Mouse (Mus musculus) adrenal gland, adult (tissue): ENCODE results near the gene Slc35g3.
"Not testable (repeated sequence)": the region's sequence is repeated elsewhere in the genome, so short reads cannot be mapped to it uniquely, and the experiment has no call there.

Experiments used
- DNase-seq, 2 experiments: peaks; one replicate each; pipeline ENCODE4 v3.0.0; 2022 to 2023; ENCODE audit warnings: low spot score in 1 of 2; ENCODE audit not compliant: inconsistent age in 2 of 2

The Slc35g3 gene

GRCm38 (mm10) chr11:69757303-69758089, 4.3 kb downstream of the Slc35g3 start:
- DNase-seq, result peak in 1 of 2 experiments; percentile 42

- peak in 1 of 2 experiments; percentile 83 for DNase-seq
Observed at GRCm38 (mm10) chr11:69754701-69755100, 7.1 kb downstream of the Slc35g3 start.

- peak in 1 of 2 experiments; percentile 47 for DNase-seq
Observed at GRCm38 (mm10) chr11:69754233-69754632, 7.5 kb downstream of the Slc35g3 start.

- peak; percentile 60 to 84 for DNase-seq
Observed at GRCm38 (mm10) chr11:69752686-69753085, 9.1 kb downstream of the Slc35g3 start.

GRCm38 (mm10) chr11:69751635-69752034, 10.1 kb downstream of the Slc35g3 start:
- DNase-seq, result peak in 1 of 2 experiments; percentile 38

GRCm38 (mm10) chr11:69731408-69731807, 30.4 kb downstream of the Slc35g3 start:
- DNase-seq, result not testable (repeated sequence)

- DNase-seq, result peak; percentile 64 to 86
Observed at GRCm38 (mm10) chr11:69729063-69729462, 32.7 kb downstream of the Slc35g3 start.

GRCm38 (mm10) chr11:69725951-69726350, 35.8 kb downstream of the Slc35g3 start:
- no peak for DNase-seq

GRCm38 (mm10) chr11:69723074-69723473, 38.7 kb downstream of the Slc35g3 start:
- DNase-seq, result no peak

- peak in 1 of 2 experiments; percentile 78 for DNase-seq
Observed at GRCm38 (mm10) chr11:69720852-69721251, 40.9 kb downstream of the Slc35g3 start.

- DNase-seq, result no peak
Observed at GRCm38 (mm10) chr11:69719423-69719822, 42.3 kb downstream of the Slc35g3 start.

- DNase-seq, result no peak
Observed at GRCm38 (mm10) chr11:69718661-69719060, 43.1 kb downstream of the Slc35g3 start.

- peak in 1 of 2 experiments; percentile 43 for DNase-seq
Observed at GRCm38 (mm10) chr11:69716953-69717352, 44.8 kb downstream of the Slc35g3 start.

- DNase-seq, result peak; percentile 77 to 89
Observed at GRCm38 (mm10) chr11:69715929-69716328, 45.8 kb downstream of the Slc35g3 start.

- peak; percentile 70 to 87 for DNase-seq
Observed at GRCm38 (mm10) chr11:69715482-69715881, 46.3 kb downstream of the Slc35g3 start.

GRCm38 (mm10) chr11:69714636-69715329, 47.0 kb downstream of the Slc35g3 start:
- DNase-seq, result peak in 1 of 2 experiments; percentile 46

- no peak for DNase-seq
Observed at GRCm38 (mm10) chr11:69712954-69713672, 48.7 kb downstream of the Slc35g3 start.

GRCm38 (mm10) chr11:69711082-69711481, 50.7 kb downstream of the Slc35g3 start:
- no peak for DNase-seq

GRCm38 (mm10) chr11:69710470-69710869, 51.3 kb downstream of the Slc35g3 start:
- DNase-seq, result no peak
